Mouse (Mus musculus): ENCODE measurements around the gene Tas2r119. TPM values are rescaled to one million over a fixed set of nuclear protein-coding genes. Genes with fewer than 3 reads are reported as not detected.

The Tas2r119 gene
- polyA plus RNA-seq, 1 experiment from 2014 or later, result not detected

- 78% methylated on average over 3 of the region's 3 CpGs for WGBS
Observed at GRCm38 (mm10) chr15:32225394-32225793, 48.3 kb downstream of the Tas2r119 start.

GRCm38 (mm10) chr15:32226381-32226780 lies 49.3 kb downstream of the Tas2r119 start:
- Histone ChIP-seq H3K4me2 (no peak overlapping the region), H3K9ac (no peak overlapping the region), H3K36me3 (no peaks in the 10 kb centered on the region), H3K9me3 (no peaks in the 10 kb centered on the region), H3K4me1 (peaks cover 9% of the 10 kb centered on the region; the same call in 1 of the 2 replicates), H3K27me3 (replicated peaks) (no peaks in the 10 kb centered on the region), H3K27ac (replicated peaks) (no peak overlapping the region), H3K4me3 (no peak overlapping the region)
- ATAC-seq (ENCODE audit: extremely low read depth, insufficient number of reproducible peaks, low FRiP score, low TSS enrichment), result no peak
- 77% methylated on average over 6 of the region's 6 CpGs for WGBS

More at GRCm38 (mm10) chr15:32225394-32225793, 48.3 kb downstream of the Tas2r119 start:
- Histone ChIP-seq H3K4me3 (no peak overlapping the region), H3K9ac (no peak overlapping the region), H3K27me3 (replicated peaks) (no peaks in the 10 kb centered on the region), H3K36me3 (no peaks in the 10 kb centered on the region), H3K4me1 (peaks cover 9% of the 10 kb centered on the region; the same call in 1 of the 2 replicates), H3K9me3 (no peaks in the 10 kb centered on the region), H3K4me2 (no peak overlapping the region), H3K27ac (replicated peaks) (no peak overlapping the region)
- ATAC-seq (ENCODE audit: extremely low read depth, insufficient number of reproducible peaks, low FRiP score, low TSS enrichment), result no peak

- Histone ChIP-seq H3K4me2 (no peak overlapping the region), H3K4me3 (no peak overlapping the region), H3K9me3 (no peaks in the 10 kb centered on the region), H3K36me3 (no peaks in the 10 kb centered on the region), H3K27me3 (replicated peaks) (no peaks in the 10 kb centered on the region), H3K27ac (replicated peaks) (no peak overlapping the region), H3K9ac (no peak overlapping the region), H3K4me1 (peaks cover 9% of the 10 kb centered on the region; the same call in 1 of the 2 replicates)
- ATAC-seq (ENCODE audit: extremely low read depth, insufficient number of reproducible peaks, low FRiP score, low TSS enrichment), result no peak
- WGBS, result 65% methylated on average over 7 of the region's 7 CpGs
Observed at GRCm38 (mm10) chr15:32226888-32227395, 49.9 kb downstream of the Tas2r119 start.

Other genes starting within 250 kb of the Tas2r119 start
- gene Sema5a, start 67.5 kb downstream of the Tas2r119 start, polyA plus RNA-seq (2015; fragmentation: Nextera tagmentation; extraction: Ambion mirVana), result 5.4 and 6.3 TPM in 2 replicates

Measured in heart, embryonic 13.5 days (tissue).